Mouse (Mus musculus) myocyte (in vitro differentiated cells): ENCODE measurements around the gene Drd4.

ENCODE experiments used
- CEBPB ChIP-seq: IDR thresholded peaks from 2 replicates; pipeline ENCODE4 v1.6.1; 2011; ENCODE audit warnings: mild to moderate bottlenecking, moderate library complexity; ENCODE audit not compliant: poor library complexity, insufficient read depth, severe bottlenecking
- E2F4 ChIP-seq: IDR thresholded peaks from one replicate; pipeline ENCODE4 v1.6.1; 2011; ENCODE audit warnings: mild to moderate bottlenecking, control low read depth, moderate library complexity; ENCODE audit not compliant: insufficient read depth
- MAX ChIP-seq: IDR thresholded peaks from one replicate; pipeline ENCODE4 v1.6.1; 2011; ENCODE audit warnings: low read depth, mild to moderate bottlenecking, control low read depth
- POLR2A ChIP-seq: IDR thresholded peaks from one replicate; pipeline ENCODE4 v1.6.1; 2011; ENCODE audit warnings: low read depth, mild to moderate bottlenecking, control low read depth, moderate library complexity; ENCODE audit not compliant: insufficient read length
- POLR2AphosphoS2 ChIP-seq: IDR thresholded peaks from one replicate; pipeline ENCODE4 v1.6.1; 2011; ENCODE audit warnings: low read depth, control low read depth; ENCODE audit not compliant: insufficient read length
- SRF ChIP-seq: IDR thresholded peaks from one replicate; pipeline ENCODE4 v1.6.1; 2011; ENCODE audit warnings: low read depth; ENCODE audit not compliant: control insufficient read depth, insufficient read length
- TCF12 ChIP-seq: IDR thresholded peaks from one replicate; pipeline ENCODE4 v1.6.1; 2011; ENCODE audit warnings: mild to moderate bottlenecking, control low read depth; ENCODE audit not compliant: poor library complexity, insufficient read depth, severe bottlenecking
- USF1 ChIP-seq: IDR thresholded peaks from one replicate; pipeline ENCODE4 v1.6.1; 2011; ENCODE audit warnings: low read depth, mild to moderate bottlenecking, control low read depth, moderate library complexity

DNA sequence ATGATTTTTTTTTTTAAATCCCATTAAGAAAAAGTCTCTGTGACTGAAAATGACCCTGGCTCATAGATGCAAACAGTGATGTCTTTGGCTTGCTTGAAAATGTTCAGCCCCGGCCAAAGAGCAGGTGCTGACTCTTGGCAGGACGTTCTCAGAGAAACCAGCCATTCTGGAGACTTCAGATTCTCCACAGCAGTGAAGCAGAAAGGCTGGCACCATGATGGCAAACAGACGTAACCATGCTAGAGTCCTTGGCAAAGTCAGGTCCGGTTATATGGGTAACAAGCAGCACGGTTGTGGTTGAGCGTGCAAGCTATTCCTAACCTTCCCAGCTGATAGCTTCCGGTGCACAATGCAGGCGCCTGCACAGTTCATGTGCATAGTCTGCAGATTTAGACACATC is 7.4 kb downstream of the Drd4 start:
- TF ChIP-seq USF1 (no peak), POLR2AphosphoS2 (no peak), POLR2A (no peak), MAX (no peak), TCF12 (no peak), CEBPB (no peak), E2F4 (no peak), SRF (no peak)
